Mouse (Mus musculus) intestine, embryonic 14.5 days (tissue): ENCODE results near the gene Gng10. TPM values are rescaled to one million over a fixed set of nuclear protein-coding genes. Genes with fewer than 3 reads are reported as not detected.

Experiments
- ATAC-seq: fragments of 200-750 bp; cut with Nextera tagmentation; replicated peaks from 2 replicates; pipeline ENCODE4 v1.8.0; 2017; ENCODE audit warnings: low read depth, moderate number of reproducible peaks, moderate TSS enrichment, moderate library complexity; ENCODE audit not compliant: low FRiP score, low TSS enrichment
- DNase-seq: peaks from one replicate; pipeline ENCODE4 v3.0.0-alpha.2; 2018; ENCODE audit warnings: low spot score
- H3K27ac ChIP-seq: fragments of 300-500 bp; sonication (generic); 2 replicates; pipeline ENCODE4 v1.5.1; 2014; ENCODE audit warnings: low read depth, mild to moderate bottlenecking, control low read depth
- H3K27me3 ChIP-seq: fragments of 300-500 bp; sonication (generic); replicated peaks from 2 replicates; pipeline ENCODE4 v1.6.1; 2014; ENCODE audit warnings: low read length, control low read depth; ENCODE audit not compliant: control insufficient read depth, insufficient read depth
- H3K36me3 ChIP-seq: fragments of 300-500 bp; sonication (generic); 2 replicates; pipeline ENCODE4 v1.6.1; 2014; ENCODE audit warnings: low read length, control low read depth; ENCODE audit not compliant: control insufficient read depth, insufficient read depth
- H3K4me1 ChIP-seq: fragments of 300-500 bp; sonication (generic); replicated peaks from 2 replicates; pipeline ENCODE4 v1.6.1; 2014; ENCODE audit warnings: low read length, control low read depth, mixed read lengths; ENCODE audit not compliant: control insufficient read depth, insufficient read depth
- H3K4me2 ChIP-seq: fragments of 300-500 bp; sonication (generic); 2 replicates; pipeline ENCODE4 v1.6.1; 2014; ENCODE audit warnings: low read length
- H3K4me3 ChIP-seq: fragments of 300-500 bp; sonication (generic); 2 replicates; pipeline ENCODE4 v1.5.1; 2014; ENCODE audit warnings: low read depth, low read length, control low read depth, mixed read lengths
- H3K9ac ChIP-seq: fragments of 300-500 bp; sonication (generic); 2 replicates; pipeline ENCODE4 v1.6.1; 2014; ENCODE audit warnings: mild to moderate bottlenecking, low read length
- H3K9me3 ChIP-seq: fragments of 300-500 bp; sonication (generic); 2 replicates; pipeline ENCODE4 v1.6.1; 2016; ENCODE audit warnings: low read length, control low read depth; ENCODE audit not compliant: control insufficient read depth
- WGBS: fragments of 180-500 bp; shearing (Covaris S2); extraction: QIAGEN DNeasy Blood & Tissue Kit; methylation state at CpG from one replicate; pipeline ENCODE4 v1.1.7; 2014; 5-methylcytosine and 5-hydroxymethylcytosine counted together
- polyA plus RNA-seq: library from polyadenylated mRNA; unstranded; fragments of >200 nt; fragmentation: Nextera tagmentation; extraction: Ambion mirVana; gene quantifications from 2 replicates; pipeline ENCODE4 v1.2.1, GENCODE M21; 2014

Gng10 gene
- polyA plus RNA-seq, 1 experiment from 2014 or later = 103 TPM

DNA sequence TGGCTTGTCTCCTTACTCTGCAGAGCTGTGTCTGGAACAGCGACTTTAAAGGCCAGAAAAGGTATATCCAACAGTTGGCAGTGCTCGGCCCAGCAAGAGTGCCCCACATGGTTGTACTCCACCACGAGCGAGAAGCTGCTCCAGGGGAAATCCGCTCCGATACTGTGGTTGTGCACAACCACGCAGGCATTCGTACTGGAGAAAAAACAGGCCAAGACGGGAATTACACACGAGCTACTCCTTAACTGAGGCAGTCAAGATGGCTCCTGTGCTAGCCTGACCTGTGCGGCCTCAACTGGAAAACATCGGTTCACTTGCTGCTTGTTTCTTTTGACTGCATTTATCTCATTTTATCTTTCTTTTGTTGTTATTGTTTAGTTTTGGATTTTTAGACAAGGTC lies 27.6 kb downstream of the Gng10 start:
- H3K9ac ChIP-seq = no peak overlapping the region
- H3K36me3 ChIP-seq = no peaks in the 10 kb centered on the region
- 70% methylated on average over 12 of the region's 12 CpGs for WGBS
- H3K27ac ChIP-seq = no peak overlapping the region
- no peaks in the 10 kb centered on the region for H3K27me3 ChIP-seq
- ATAC-seq (no peak), DNase-seq (no peak)
- H3K9me3 ChIP-seq = no peaks in the 10 kb centered on the region
- no peaks in the 10 kb centered on the region for H3K4me1 ChIP-seq
- H3K4me2 ChIP-seq = no peak overlapping the region
- H3K4me3 ChIP-seq = no peak overlapping the region

DNA sequence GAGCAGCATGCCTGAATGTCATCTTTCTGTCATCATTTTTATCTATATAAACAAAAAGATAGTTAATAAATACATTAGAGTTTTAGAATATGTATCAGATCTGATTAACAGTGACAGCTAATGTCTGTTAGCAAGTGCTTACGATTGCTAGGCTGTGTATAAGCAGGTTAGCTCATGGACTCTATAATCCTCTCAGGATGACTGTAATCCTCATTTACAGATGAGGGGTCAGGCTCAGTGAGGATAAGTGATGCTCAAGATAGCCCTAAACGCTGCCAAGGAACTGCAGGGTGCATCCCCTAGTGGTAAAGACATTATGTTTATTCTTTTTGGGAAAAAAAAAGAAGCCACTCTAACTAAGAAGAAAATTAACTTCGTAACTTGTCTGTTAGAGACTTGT lies 34.4 kb downstream of the Gng10 start:
- 49% methylated on average over 3 of the region's 3 CpGs for WGBS

GRCm38 (mm10) chr4:59083430-59083829 lies 48.5 kb downstream of the Gng10 start:
- DNase-seq (no peak), ATAC-seq (no peak)
- 70% methylated on average over 2 of the region's 2 CpGs for WGBS
- Histone ChIP-seq H3K4me2 (no peak overlapping the region), H3K27ac (no peak overlapping the region), H3K9me3 (no peaks in the 10 kb centered on the region), H3K27me3 (no peaks in the 10 kb centered on the region), H3K9ac (no peak overlapping the region), H3K4me3 (no peak overlapping the region), H3K4me1 (no peaks in the 10 kb centered on the region), H3K36me3 (no peaks in the 10 kb centered on the region)

More for the DNA sequence above, 34.4 kb downstream of the Gng10 start:
- Histone ChIP-seq H3K4me3 (no peak overlapping the region), H3K9ac (no peak overlapping the region), H3K4me2 (no peak overlapping the region), H3K27me3 (no peaks in the 10 kb centered on the region), H3K4me1 (no peaks in the 10 kb centered on the region), H3K9me3 (no peaks in the 10 kb centered on the region), H3K36me3 (no peaks in the 10 kb centered on the region), H3K27ac (no peak overlapping the region)
- no peak for DNase-seq
- no peak for ATAC-seq

- H3K4me3 ChIP-seq = no peak overlapping the region
- no peak for ATAC-seq
- H3K4me2 ChIP-seq = no peak overlapping the region
- H3K9me3 ChIP-seq = no peaks in the 10 kb centered on the region
- H3K4me1 ChIP-seq = no peaks in the 10 kb centered on the region
- no peak for DNase-seq
- H3K36me3 ChIP-seq = no peaks in the 10 kb centered on the region
- H3K9ac ChIP-seq = no peak overlapping the region
- H3K27me3 ChIP-seq = no peaks in the 10 kb centered on the region
- 42% methylated on average over 1 of the region's 1 CpGs for WGBS
- no peak overlapping the region for H3K27ac ChIP-seq
Measured at GRCm38 (mm10) chr4:59089391-59089790, 54.5 kb downstream of the Gng10 start.

Other genes with a start within 250 kb of the Gng10 start
- gene Olfr267, start 247.4 kb upstream of the Gng10 start, polyA plus RNA-seq = 0.04 TPM in 1 of 2 replicates, not detected in the other
- gene Ecpas, start 122.3 kb upstream of the Gng10 start, polyA plus RNA-seq = 44.2 and 44.5 TPM in 2 replicates
- gene Zkscan16, start 91.5 kb upstream of the Gng10 start, polyA plus RNA-seq = 0.73 and 1.2 TPM in 2 replicates
- gene Ptgr1, start 48.0 kb upstream of the Gng10 start, polyA plus RNA-seq = 29.3 and 33.9 TPM in 2 replicates
- gene Dnajc25, start 40.0 kb upstream of the Gng10 start, polyA plus RNA-seq = 8.7 and 11.6 TPM in 2 replicates
- 8.5 and 10.8 TPM in 2 replicates for gene Gm20503, start 31.9 kb upstream of the Gng10 start, polyA plus RNA-seq
- not detected in 2 replicates for gene AI481877, start 103.9 kb downstream of the Gng10 start, polyA plus RNA-seq
- 14.1 TPM in 2 replicates for gene Ugcg, start 154.2 kb downstream of the Gng10 start, polyA plus RNA-seq